Mouse (Mus musculus) liver, postnatal 0 days (tissue): ENCODE measurements at regions not wholly inside any gene's neighbourhood (a gene's known extent, or its start where the extent isn't known, plus 50 kb on each side); places are given as distances from the start of the nearest gene placed in this dataset.

ENCODE experiments used
- CTCF ChIP-seq: sonication (generic); IDR thresholded peaks from 2 replicates; pipeline ENCODE4 v1.5.1; 2016; ENCODE audit warnings: antibody characterized with exemption, low read depth
- EP300 ChIP-seq: IDR thresholded peaks from 2 replicates; pipeline ENCODE4 v1.6.1; 2016; ENCODE audit warnings: antibody characterized with exemption, low read depth, mild to moderate bottlenecking

DNA sequence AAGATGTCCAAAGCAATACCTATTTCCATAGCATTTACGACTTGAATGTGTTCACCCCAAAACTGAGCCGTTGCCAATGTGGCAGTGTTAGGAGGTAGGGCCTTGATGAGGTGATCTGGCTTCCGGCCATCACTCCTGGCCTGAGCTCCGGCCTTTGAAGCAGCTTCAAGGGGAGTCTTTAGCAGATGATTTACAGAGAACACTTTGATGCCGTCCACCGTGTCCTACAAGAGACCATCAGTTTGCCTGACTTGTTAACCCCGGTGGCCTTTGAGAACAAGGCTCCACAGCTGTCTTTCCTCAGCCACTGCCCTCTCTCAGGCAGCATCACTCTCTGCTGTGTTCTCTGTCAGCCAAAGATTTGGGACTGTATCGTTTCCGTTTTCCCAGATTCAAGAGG is 265.1 kb downstream of the Dmrt2 start:
- TF ChIP-seq CTCF = no peak
- TF ChIP-seq EP300 = no peak
